Mouse (Mus musculus): ENCODE measurements around the gene Cd9.
A peak's percentile ranks its signal among the peaks of the same experiment; 100 is the strongest.

The Cd9 gene

GRCm38 (mm10) chr6:125433704-125434447 lies 60.7 kb downstream of the Cd9 start:
- DNase-seq (ENCODE audit: low spot score): no peak

- no peak for DNase-seq (ENCODE audit: low spot score)
Measured at GRCm38 (mm10) chr6:125433257-125433656, 61.3 kb downstream of the Cd9 start.

GRCm38 (mm10) chr6:125432522-125432921 lies 62.1 kb downstream of the Cd9 start:
- DNase-seq (ENCODE audit: low spot score): no peak

- no peak for DNase-seq (ENCODE audit: low spot score)
Measured at GRCm38 (mm10) chr6:125430982-125431381, 63.6 kb downstream of the Cd9 start.

GRCm38 (mm10) chr6:125430358-125430958 lies 64.1 kb downstream of the Cd9 start:
- DNase-seq (ENCODE audit: low spot score): no peak

GRCm38 (mm10) chr6:125429741-125430140 lies 64.8 kb downstream of the Cd9 start:
- DNase-seq (ENCODE audit: low spot score): no peak

- peak; percentile 90 for DNase-seq (ENCODE audit: low spot score)
Measured at GRCm38 (mm10) chr6:125426383-125427360, 67.9 kb downstream of the Cd9 start.

- no peak for DNase-seq (ENCODE audit: low spot score)
Measured at GRCm38 (mm10) chr6:125425205-125426090, 69.1 kb downstream of the Cd9 start.

- peak; percentile 61 for DNase-seq (ENCODE audit: low spot score)
Measured at GRCm38 (mm10) chr6:125424156-125424555, 70.4 kb downstream of the Cd9 start.

GRCm38 (mm10) chr6:125423507-125423906 lies 71.1 kb downstream of the Cd9 start:
- DNase-seq (ENCODE audit: low spot score): no peak

GRCm38 (mm10) chr6:125423099-125423498 lies 71.5 kb downstream of the Cd9 start:
- no peak for DNase-seq (ENCODE audit: low spot score)

GRCm38 (mm10) chr6:125422051-125422822 lies 72.4 kb downstream of the Cd9 start:
- DNase-seq (ENCODE audit: low spot score): peak; percentile 85

- no peak for DNase-seq (ENCODE audit: low spot score)
Measured at GRCm38 (mm10) chr6:125420458-125421063, 74.0 kb downstream of the Cd9 start.

- peak; percentile 82 for DNase-seq (ENCODE audit: low spot score)
Measured at GRCm38 (mm10) chr6:125418744-125419143, 75.8 kb downstream of the Cd9 start.

- peak; percentile 72 for DNase-seq (ENCODE audit: low spot score)
Measured at GRCm38 (mm10) chr6:125413326-125413725, 81.3 kb downstream of the Cd9 start.

GRCm38 (mm10) chr6:125411661-125412060 lies 82.9 kb downstream of the Cd9 start:
- DNase-seq (ENCODE audit: low spot score): no peak

GRCm38 (mm10) chr6:125410995-125411547 lies 83.5 kb downstream of the Cd9 start:
- DNase-seq (ENCODE audit: low spot score): peak; percentile 61

- DNase-seq (ENCODE audit: low spot score): no peak
Measured at GRCm38 (mm10) chr6:125410551-125410950, 84.0 kb downstream of the Cd9 start.

All from urinary bladder, postnatal 14 days (tissue).